Mouse (Mus musculus) heart, postnatal 14 days (tissue): ENCODE results near the gene Kremen2. TPM values are rescaled to one million over a fixed set of nuclear protein-coding genes. Genes with fewer than 3 reads are reported as not detected.
A peak's percentile ranks its signal among the peaks of the same experiment; 100 is the strongest.

Source experiments
- DNase-seq, 2 experiments: peaks; one replicate each; pipeline ENCODE4 v3.0.0; 2021 to 2022
- intact Hi-C: fragments of 180-260 bp; cut with DNase I; formaldehyde crosslinking; loops from one replicate; pipeline ENCODE4 v1.15.1; 2025
- total RNA-seq, 2 experiments: library from RNA; stranded (reverse); gene quantifications; 2 replicates each; pipeline ENCODE4 v1.2.3; 2021

The Kremen2 gene
- total RNA-seq, 2 experiments from 2014 or later = not detected

DNA sequence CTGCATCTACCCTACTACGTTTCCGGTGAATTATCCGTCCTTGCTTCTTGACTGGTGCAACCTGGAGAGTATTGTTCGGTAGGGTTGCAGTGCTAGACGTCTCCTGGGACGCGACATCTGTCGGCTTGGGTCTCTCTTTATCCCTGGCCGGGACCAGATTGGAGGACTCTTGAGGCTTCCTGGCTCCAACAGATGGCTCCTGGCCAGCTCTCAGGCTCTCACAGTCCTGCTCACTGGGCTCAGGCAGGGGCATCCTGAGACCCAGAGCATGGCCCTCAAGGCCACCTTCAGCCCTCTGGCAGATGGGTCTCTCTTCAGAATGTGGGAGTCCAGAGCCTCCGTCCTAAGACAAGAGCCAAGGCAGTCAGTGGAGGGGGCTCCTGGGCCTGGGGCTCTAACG lies 17.3 kb upstream of the Kremen2 start:
- intact Hi-C loops = no loop called here
- no peak for DNase-seq

GRCm38 (mm10) chr17:23761155-23761554 lies 15.5 kb upstream of the Kremen2 start:
- DNase-seq = no peak
- intact Hi-C loops = no loop called here

- DNase-seq = no peak
- intact Hi-C loops = no loop called here
Observed at GRCm38 (mm10) chr17:23760231-23760630, 14.6 kb upstream of the Kremen2 start.

- no peak for DNase-seq
- intact Hi-C loops = no loop called here
Observed at GRCm38 (mm10) chr17:23758801-23759200, 13.2 kb upstream of the Kremen2 start.

DNA sequence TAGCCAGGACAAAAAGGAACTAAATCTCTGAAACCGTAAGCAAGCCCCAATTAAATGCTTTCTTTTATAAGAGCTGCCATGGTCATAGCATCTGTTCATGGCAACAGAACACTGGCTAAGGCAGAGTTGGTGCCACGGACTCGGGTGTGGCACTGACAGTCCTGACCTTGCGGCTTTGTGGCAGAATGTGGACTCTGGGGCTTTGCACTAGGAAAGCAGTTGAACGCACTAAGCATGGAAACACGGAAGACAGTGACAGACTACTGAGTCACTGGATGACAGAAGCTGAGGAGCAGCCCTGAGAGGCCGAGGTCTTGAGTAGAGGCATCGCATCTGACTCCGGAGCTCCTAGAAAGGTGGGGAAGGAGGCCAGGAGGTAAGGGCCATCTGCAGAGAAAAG lies 11.9 kb upstream of the Kremen2 start:
- intact Hi-C loops = no loop called here
- no peak for DNase-seq

DNA sequence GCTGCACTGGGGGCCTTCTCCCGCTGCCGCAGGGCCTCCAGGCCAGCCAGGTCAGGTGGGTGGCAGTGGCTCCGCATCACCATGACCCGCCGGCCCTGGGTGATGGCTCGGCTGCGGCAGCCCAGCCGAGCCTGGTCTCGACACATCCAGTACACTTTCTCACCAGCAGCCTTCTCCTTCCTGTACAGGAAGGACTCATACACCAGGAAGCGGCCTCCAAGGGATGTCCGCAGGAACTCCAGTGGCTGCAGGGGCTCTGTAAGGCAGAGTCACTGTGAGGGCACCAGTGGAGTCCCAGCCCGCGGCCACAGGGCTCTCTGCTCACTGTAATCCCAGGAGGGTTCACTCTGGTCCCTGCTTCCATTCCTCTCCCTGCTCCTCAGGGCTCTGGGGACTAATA lies 10.1 kb upstream of the Kremen2 start:
- DNase-seq = peak in 1 of 2 experiments; percentile 28
- intact Hi-C loops = no loop called here

DNA sequence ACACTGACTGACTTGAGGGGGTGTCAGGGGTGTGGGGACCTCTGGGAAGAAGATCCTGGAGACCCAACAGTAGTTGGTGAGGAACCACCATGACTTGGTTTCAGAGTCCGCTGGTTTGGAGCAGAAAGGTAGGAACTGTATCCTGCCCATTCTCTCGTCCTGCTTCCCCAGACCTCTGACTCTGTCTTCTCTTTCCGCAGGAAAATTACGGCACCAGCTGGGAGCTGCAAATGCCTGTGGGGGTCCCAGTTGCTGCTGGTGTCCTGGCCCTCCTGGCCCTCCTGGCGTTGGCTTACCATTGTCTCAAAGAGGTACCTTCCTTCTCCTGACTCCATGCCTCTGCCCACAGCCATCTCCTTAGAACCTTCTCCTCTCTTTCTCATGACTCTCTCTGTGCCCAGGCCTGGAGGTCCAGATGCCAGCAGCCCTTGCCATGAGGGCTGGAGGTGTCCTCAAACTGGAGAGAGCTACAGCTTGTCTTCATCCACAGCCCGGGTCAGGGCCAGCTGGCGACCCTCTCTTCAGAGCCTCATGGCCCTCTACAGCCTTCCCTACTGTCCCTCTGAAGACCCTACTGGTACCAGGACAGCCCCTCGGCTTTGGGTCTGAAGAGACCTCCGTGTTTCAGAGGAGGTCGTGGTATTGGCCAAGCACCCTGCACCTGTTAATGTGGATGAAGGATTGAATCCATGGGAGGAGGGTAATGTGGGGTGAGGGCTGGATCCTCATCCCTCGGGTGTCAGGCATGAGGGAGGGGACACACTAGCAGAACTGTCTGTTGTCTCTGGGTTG lies 4.0 kb upstream of the Kremen2 start:
- intact Hi-C loops = loop anchor here (2.0 to 5.0 kb wide), 4 partner anchors 21 to 211 kb away; partner anchors contain the start of genes Flywch1 and Flywch2
- DNase-seq = no peak

- DNase-seq = peak; percentile 70 to 85
- intact Hi-C loops = loop anchor here (2.0 to 5.0 kb wide), 3 partner anchors 38 to 212 kb away; partner anchors contain the start of gene Flywch2
Observed at GRCm38 (mm10) chr17:23748631-23749391, 3.2 kb upstream of the Kremen2 start.

GRCm38 (mm10) chr17:23748026-23748425 lies 2.4 kb upstream of the Kremen2 start:
- intact Hi-C loops = loop anchor here (2.0 to 5.0 kb wide), 3 partner anchors 39 to 213 kb away; partner anchors contain the start of gene Flywch2
- no peak for DNase-seq

DNA sequence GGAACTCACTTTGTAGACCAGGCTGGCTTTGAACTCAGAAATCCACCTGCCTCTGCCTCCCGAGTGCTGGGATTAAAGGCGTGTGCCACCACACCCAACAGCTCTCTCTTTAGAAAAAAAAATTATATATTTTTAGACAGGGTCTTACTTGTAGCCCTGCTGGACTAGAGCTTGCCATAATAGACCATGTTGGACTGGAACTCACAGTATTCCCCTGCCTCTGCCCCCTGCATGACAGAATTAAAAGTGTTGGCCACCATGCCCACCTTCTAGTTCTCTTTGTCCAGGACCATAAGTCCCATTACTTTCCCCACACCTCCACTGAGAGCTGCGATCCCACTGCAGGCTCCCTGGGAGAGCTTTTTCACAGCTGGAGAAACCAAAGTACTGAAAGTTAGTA lies 1.8 kb upstream of the Kremen2 start:
- DNase-seq = no peak
- intact Hi-C loops = loop anchor here (5.0 kb wide), 2 partner anchors 40 to 105 kb away; partner anchors contain the start of gene Flywch2

- DNase-seq = no peak
- intact Hi-C loops = loop anchor here (5.0 kb wide), 2 partner anchors 41 to 106 kb away; partner anchors contain the start of gene Flywch2
Observed at GRCm38 (mm10) chr17:23746767-23747166, 1.1 kb upstream of the Kremen2 start.

DNA sequence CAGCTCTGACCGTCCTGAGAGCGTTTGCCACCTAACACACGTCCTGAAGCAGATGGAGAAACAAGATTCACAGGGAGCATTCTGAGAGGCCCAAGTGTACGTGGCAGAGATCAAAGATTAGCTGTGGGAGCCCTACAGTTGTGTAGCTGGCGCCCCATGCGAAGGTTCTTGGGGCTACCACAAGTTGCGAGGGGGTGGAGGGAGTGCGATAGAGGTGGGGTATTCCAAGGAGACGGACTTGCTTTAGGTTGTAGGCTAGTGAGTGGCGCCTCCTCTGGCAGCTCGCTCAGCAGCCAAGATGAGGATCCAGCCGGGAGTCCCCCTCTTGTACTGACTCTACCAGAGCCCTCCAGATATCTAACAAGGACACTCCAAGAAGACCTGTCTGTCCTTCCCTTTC lies 678 bp upstream of the Kremen2 start:
- DNase-seq = no peak
- intact Hi-C loops = loop anchor here (5.0 kb wide), 2 partner anchors 41 to 106 kb away; partner anchors contain the start of gene Flywch2

- no peak for DNase-seq
- intact Hi-C loops = loop anchor here (5.0 kb wide), 2 partner anchors 43 to 108 kb away; partner anchors contain the start of gene Flywch2
Observed at GRCm38 (mm10) chr17:23744651-23745050, 982 bp downstream of the Kremen2 start.

DNA sequence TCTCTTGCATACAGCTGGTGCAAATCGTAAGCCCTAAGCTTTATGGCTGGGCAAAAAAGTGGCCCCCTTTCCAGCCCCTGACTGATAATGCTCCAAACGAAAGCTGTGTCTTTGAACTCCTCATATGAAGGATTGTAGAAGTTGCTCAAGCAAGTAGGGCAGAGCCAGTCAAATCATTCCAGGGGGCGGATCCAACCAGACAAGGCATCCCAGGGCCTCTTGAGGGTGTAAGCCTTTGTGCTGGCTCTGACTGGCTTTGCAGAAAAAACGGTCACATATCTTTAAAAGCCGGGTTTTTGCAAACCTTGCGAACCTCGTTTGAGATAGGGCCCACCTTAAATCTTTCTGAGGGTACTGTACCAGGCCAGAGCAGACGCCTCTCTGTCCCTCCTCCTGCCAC lies 1.6 kb downstream of the Kremen2 start:
- intact Hi-C loops = no loop called here

DNA sequence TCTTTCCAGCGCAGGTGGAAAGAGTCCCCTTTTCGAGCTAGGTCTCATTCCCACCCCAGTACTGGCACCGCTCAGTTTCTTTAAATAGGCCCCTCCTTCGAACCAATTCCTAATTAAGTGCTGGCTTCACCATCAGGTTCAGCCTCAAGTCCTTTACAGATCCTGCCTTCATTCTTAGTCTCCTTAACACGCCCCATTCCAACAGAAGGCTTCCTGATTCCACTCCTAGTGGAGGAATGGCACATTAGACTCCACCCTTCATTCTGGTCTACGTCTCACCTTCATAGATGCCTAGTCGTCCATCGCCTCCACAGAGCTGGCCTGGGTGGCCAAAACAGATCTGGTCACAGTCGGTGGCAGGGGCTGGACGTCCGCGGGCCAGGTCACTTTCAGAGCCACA lies 2.7 kb downstream of the Kremen2 start:
- intact Hi-C loops = no loop called here

More for the DNA sequence above, 1.6 kb downstream of the Kremen2 start:
- no peak for DNase-seq

GRCm38 (mm10) chr17:23742210-23742793 lies 3.3 kb downstream of the Kremen2 start:
- intact Hi-C loops = no loop called here
- peak; percentile 42 to 45 for DNase-seq

More for the DNA sequence above, 2.7 kb downstream of the Kremen2 start:
- DNase-seq = no peak

- intact Hi-C loops = no loop called here
- no peak for DNase-seq
Observed at GRCm38 (mm10) chr17:23741359-23742209, 4.0 kb downstream of the Kremen2 start.

- intact Hi-C loops = no loop called here
- DNase-seq = peak in 1 of 2 experiments; percentile 20
Observed at GRCm38 (mm10) chr17:23740598-23741021, 5.0 kb downstream of the Kremen2 start, which contains the start of gene Paqr4. TSS of gene Paqr4 (minus strand) at chr17:23740867.

- peak; percentile 89 to 92 for DNase-seq
- intact Hi-C loops = no loop called here
Observed at GRCm38 (mm10) chr17:23740136-23740584, 5.5 kb downstream of the Kremen2 start.
